Mouse (Mus musculus) olfactory bulb, adult 2 months (tissue): ENCODE results near the gene Hsfy2.

Source experiments
- CTCF ChIP-seq: fragments of 200-500 bp; IDR thresholded peaks from 2 replicates; pipeline ENCODE4 v1.5.1; 2012; ENCODE audit warnings: low read depth, mild to moderate bottlenecking, low read length, moderate library complexity; ENCODE audit not compliant: insufficient read depth
- POLR2A ChIP-seq: fragments of 200-500 bp; IDR thresholded peaks from 2 replicates; pipeline ENCODE4 v1.6.1; 2012; ENCODE audit warnings: mild to moderate bottlenecking, low read depth, low read length, moderate library complexity; ENCODE audit not compliant: insufficient read depth

DNA sequence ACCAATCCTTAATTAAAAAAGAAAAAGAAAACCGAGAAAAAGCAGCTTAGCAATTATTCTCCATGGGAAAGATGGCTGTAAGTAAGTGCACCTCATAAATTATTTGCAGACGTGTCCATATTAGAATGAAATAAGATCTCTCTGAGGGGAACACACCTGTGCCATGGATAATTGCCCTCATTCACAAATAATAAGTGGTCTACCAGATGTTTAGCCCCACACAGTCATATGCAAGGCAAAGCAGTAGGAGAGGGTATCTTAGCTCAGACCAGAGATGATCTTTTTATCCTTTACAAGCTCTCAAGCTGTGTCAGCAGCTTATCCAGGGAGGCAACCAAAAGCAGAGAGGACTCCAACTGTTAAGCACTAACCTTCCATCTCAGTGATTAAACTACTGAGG, 38.0 kb upstream of the Hsfy2 start:
- TF ChIP-seq CTCF (no peak), POLR2A (no peak)
